Mouse (Mus musculus) G1E (cell line): ENCODE measurements around the gene Nphs1.

Experiments used
- CTCF ChIP-seq: IDR thresholded peaks from 2 replicates; pipeline ENCODE4 v1.5.1; 2012; ENCODE audit warnings: low read depth, low read length, inconsistent platforms, mixed read lengths
- TAL1 ChIP-seq: conservative IDR thresholded peaks from 2 replicates; pipeline ENCODE4 v1.6.1; 2012; ENCODE audit warnings: low read depth, low read length, inconsistent platforms, mixed read lengths

DNA sequence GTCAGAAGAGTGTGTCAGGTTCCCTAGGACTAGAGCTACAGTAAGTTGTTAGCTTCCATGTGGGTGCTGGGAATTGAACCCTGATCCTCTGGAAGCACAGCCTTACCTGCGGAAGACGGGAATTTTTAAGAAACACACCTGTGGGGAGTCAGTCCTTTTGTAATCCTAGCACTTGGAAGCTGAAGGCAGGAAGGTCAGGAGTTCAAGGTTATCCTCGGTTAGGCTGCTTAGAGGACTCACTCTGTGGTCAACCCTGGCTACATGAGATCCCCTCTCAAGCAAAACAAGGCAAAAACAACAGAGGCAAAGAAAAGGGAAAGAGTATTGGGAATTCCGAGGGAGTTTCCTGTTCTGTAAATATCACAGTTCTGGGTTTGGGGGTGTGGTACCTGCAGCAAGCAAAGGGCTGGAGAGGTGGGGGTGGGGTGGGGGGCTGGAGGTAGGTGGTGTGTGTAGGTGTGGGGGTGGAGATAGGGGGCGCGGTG, 6.7 kb downstream of the Nphs1 start:
- TF ChIP-seq CTCF (no peak), TAL1 (no peak)
